Mouse (Mus musculus) neural tube, embryonic 15.5 days (tissue): ENCODE measurements around the gene Traf1. TPM values are rescaled to one million over a fixed set of nuclear protein-coding genes. Genes with fewer than 3 reads are reported as not detected.

Source experiments
- ATAC-seq: fragments of 200-750 bp; cut with Nextera tagmentation; 2 replicates; pipeline ENCODE4 v1.8.0; 2017; ENCODE audit warnings: mild to moderate bottlenecking, moderate TSS enrichment, moderate library complexity; ENCODE audit not compliant: low FRiP score
- H3K27ac ChIP-seq: fragments of 300-500 bp; sonication (generic); replicated peaks from 2 replicates; pipeline ENCODE4 v1.5.1; 2015; ENCODE audit warnings: mild to moderate bottlenecking, inconsistent platforms
- H3K27me3 ChIP-seq: fragments of 300-500 bp; sonication (generic); replicated peaks from 2 replicates; pipeline ENCODE4 v1.6.1; 2015; ENCODE audit warnings: inconsistent platforms
- H3K36me3 ChIP-seq: fragments of 300-500 bp; sonication (generic); 2 replicates; pipeline ENCODE4 v1.6.1; 2015; ENCODE audit warnings: inconsistent platforms
- H3K4me1 ChIP-seq: fragments of 300-500 bp; sonication (generic); 2 replicates; pipeline ENCODE4 v1.6.1; 2015; ENCODE audit warnings: inconsistent platforms
- H3K4me2 ChIP-seq: fragments of 300-500 bp; sonication (generic); 2 replicates; pipeline ENCODE4 v1.6.1; 2015; ENCODE audit warnings: inconsistent platforms, mild to moderate bottlenecking, moderate library complexity
- H3K4me3 ChIP-seq: fragments of 300-500 bp; sonication (generic); replicated peaks from 2 replicates; pipeline ENCODE4 v1.5.1; 2015; ENCODE audit warnings: mild to moderate bottlenecking, inconsistent platforms
- H3K9ac ChIP-seq: fragments of 300-500 bp; sonication (generic); replicated peaks from 2 replicates; pipeline ENCODE4 v1.6.1; 2015; ENCODE audit warnings: mild to moderate bottlenecking, inconsistent platforms
- H3K9me3 ChIP-seq: fragments of 300-500 bp; sonication (generic); replicated peaks from 2 replicates; pipeline ENCODE4 v1.6.1; 2016; ENCODE audit warnings: inconsistent platforms
- WGBS: fragments of 180-500 bp; shearing (Covaris S2); methylation state at CpG from one replicate; pipeline ENCODE4 v1.1.7; 2015; ENCODE audit warnings: mixed read lengths; 5-methylcytosine and 5-hydroxymethylcytosine counted together
- polyA plus RNA-seq: library from polyadenylated mRNA; unstranded; fragments of >200 nt; fragmentation: Nextera tagmentation; extraction: Ambion mirVana; gene quantifications from 2 replicates; pipeline ENCODE4 v1.2.1, GENCODE M21; 2015

Gene Traf1
- polyA plus RNA-seq, 1 experiment from 2014 or later, result 3.9 TPM

DNA sequence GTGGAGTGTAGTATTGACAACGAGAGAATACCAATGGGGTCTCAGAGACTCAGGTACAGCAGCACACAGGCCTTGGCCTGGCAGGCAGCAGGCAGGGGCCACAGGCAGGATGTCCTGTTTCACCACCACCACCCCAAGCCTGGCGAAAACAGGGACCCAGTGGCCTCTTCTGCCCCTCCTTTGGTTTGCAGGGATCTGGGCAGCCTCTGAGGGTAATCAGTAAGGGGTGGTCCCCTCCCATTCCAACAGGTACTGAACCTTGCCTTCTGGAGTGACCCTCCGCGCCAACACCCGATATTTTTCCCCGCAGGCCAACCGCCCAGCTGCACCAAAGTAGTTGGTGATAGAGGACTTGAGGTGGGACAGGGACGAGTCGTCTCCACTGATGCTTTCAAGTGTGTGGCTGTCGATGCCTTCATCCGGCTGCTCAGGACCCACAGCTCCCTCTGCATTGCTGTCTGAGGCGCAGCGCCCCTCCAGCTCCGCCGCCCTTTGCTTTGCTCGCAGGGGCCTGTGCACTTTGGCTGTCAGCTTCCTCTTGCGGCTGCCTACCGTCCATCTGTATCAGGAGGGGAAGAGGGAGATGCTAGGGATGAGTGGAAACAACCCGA is 66.0 kb downstream of the Traf1 start:
- Histone ChIP-seq H3K4me2 (no peak overlapping the region), H3K36me3 (no peaks in the 10 kb centered on the region), H3K9ac (no peak overlapping the region), H3K4me3 (no peak overlapping the region), H3K9me3 (no peaks in the 10 kb centered on the region), H3K27ac (no peak overlapping the region), H3K4me1 (no peaks in the 10 kb centered on the region), H3K27me3 (no peaks in the 10 kb centered on the region)
- WGBS, result 85% methylated on average over 19 of the region's 19 CpGs
- ATAC-seq, result no peak

- H3K36me3 ChIP-seq, result no peaks in the 10 kb centered on the region
- ATAC-seq, result no peak
- H3K27ac ChIP-seq, result no peak overlapping the region
- no peak overlapping the region for H3K4me3 ChIP-seq
- H3K9ac ChIP-seq, result no peak overlapping the region
- H3K9me3 ChIP-seq, result no peaks in the 10 kb centered on the region
- H3K27me3 ChIP-seq, result no peaks in the 10 kb centered on the region
- H3K4me1 ChIP-seq, result no peaks in the 10 kb centered on the region
- 80% methylated on average over 5 of the region's 5 CpGs for WGBS
- H3K4me2 ChIP-seq, result no peak overlapping the region
These were observed 67.6 kb downstream of the Traf1 start for GRCm38 (mm10) chr2:34893950-34894349.

Other genes starting within 250 kb of the Traf1 start
- 102 and 105 TPM in 2 replicates for gene Gapvd1, start 206.5 kb downstream of the Traf1 start, polyA plus RNA-seq
- 475 and 549 TPM in 2 replicates for gene Hspa5, start 189.8 kb downstream of the Traf1 start, polyA plus RNA-seq
- gene Rabepk, start 161.9 kb downstream of the Traf1 start, polyA plus RNA-seq, result 23.2 and 31.7 TPM in 2 replicates
- 101 and 102 TPM in 2 replicates for gene Fbxw2, start 135.5 kb downstream of the Traf1 start, polyA plus RNA-seq
- gene Gm34653, start 128.8 kb downstream of the Traf1 start, polyA plus RNA-seq, result not detected in 2 replicates
- gene Cutal, start 87.4 kb downstream of the Traf1 start, polyA plus RNA-seq, result 0.32 and 1.2 TPM in 2 replicates
- gene Psmd5, start 86.8 kb downstream of the Traf1 start, polyA plus RNA-seq, result 88.9 and 97.3 TPM in 2 replicates
- gene Phf19, start 47.7 kb downstream of the Traf1 start, polyA plus RNA-seq, result 2.2 and 3.5 TPM in 2 replicates
- 0.61 and 0.68 TPM in 2 replicates for gene Hc, start 99.7 kb upstream of the Traf1 start, polyA plus RNA-seq
- 0.26 and 0.82 TPM in 2 replicates for gene AI182371, start 139.8 kb upstream of the Traf1 start, polyA plus RNA-seq
- 8.4 and 13.7 TPM in 2 replicates for gene Cntrl, start 147.7 kb upstream of the Traf1 start, polyA plus RNA-seq
- 421 and 449 TPM in 2 replicates for gene Rab14, start 239.3 kb upstream of the Traf1 start, polyA plus RNA-seq